Mouse (Mus musculus) cerebellum, postnatal 10 days (tissue): ENCODE results near the gene Tnfrsf17.
A peak's percentile ranks its signal among the peaks of the same experiment; 100 is the strongest.
"Not testable (repeated sequence)": the region's sequence is repeated elsewhere in the genome, so short reads cannot be mapped to it uniquely, and the experiment has no call there.

ENCODE experiments used
- DNase-seq, 2 experiments: peaks; one replicate each; pipeline ENCODE4 v3.0.0; 2021; ENCODE audit warnings: mixed read lengths in 2 of 2

The Tnfrsf17 gene

GRCm38 (mm10) chr16:11313512-11313911 is at the start of gene Tnfrsf17:
TSS of gene Tnfrsf17 (plus strand) at chr16:11313812.
- DNase-seq = no peak

GRCm38 (mm10) chr16:11266556-11266955 is 47.1 kb upstream of the Tnfrsf17 start:
- DNase-seq = no peak

- no peak for DNase-seq
Observed at GRCm38 (mm10) chr16:11269808-11270207, 43.8 kb upstream of the Tnfrsf17 start.

- DNase-seq = no peak
Observed at GRCm38 (mm10) chr16:11270642-11271041, 43.0 kb upstream of the Tnfrsf17 start.

GRCm38 (mm10) chr16:11271073-11271472 is 42.5 kb upstream of the Tnfrsf17 start:
- no peak for DNase-seq

- DNase-seq = no peak
Observed at GRCm38 (mm10) chr16:11276888-11277287, 36.7 kb upstream of the Tnfrsf17 start.

- DNase-seq = no peak
Observed at GRCm38 (mm10) chr16:11278778-11279177, 34.8 kb upstream of the Tnfrsf17 start.

GRCm38 (mm10) chr16:11282655-11283232 is 30.9 kb upstream of the Tnfrsf17 start:
- DNase-seq = peak in 1 of 2 experiments; percentile 8

GRCm38 (mm10) chr16:11284881-11285280 is 28.7 kb upstream of the Tnfrsf17 start:
- no peak for DNase-seq

- no peak for DNase-seq
Observed at GRCm38 (mm10) chr16:11285949-11286348, 27.7 kb upstream of the Tnfrsf17 start.

- DNase-seq = not testable (repeated sequence)
Observed at GRCm38 (mm10) chr16:11288873-11289272, 24.7 kb upstream of the Tnfrsf17 start.

GRCm38 (mm10) chr16:11295583-11295982 is 18.0 kb upstream of the Tnfrsf17 start:
- DNase-seq = not testable (repeated sequence)

GRCm38 (mm10) chr16:11297700-11298099 is 15.9 kb upstream of the Tnfrsf17 start:
- DNase-seq = not testable (repeated sequence)

- no peak for DNase-seq
Observed at GRCm38 (mm10) chr16:11303741-11304140, 9.9 kb upstream of the Tnfrsf17 start.

- DNase-seq = no peak
Observed at GRCm38 (mm10) chr16:11305531-11305930, 8.1 kb upstream of the Tnfrsf17 start.

GRCm38 (mm10) chr16:11315786-11316320 is 2.2 kb downstream of the Tnfrsf17 start:
- DNase-seq = no peak

- peak in 1 of 2 experiments; percentile 10 for DNase-seq
Observed at GRCm38 (mm10) chr16:11316748-11317147, 3.1 kb downstream of the Tnfrsf17 start.

GRCm38 (mm10) chr16:11317324-11317723 is 3.7 kb downstream of the Tnfrsf17 start:
- DNase-seq = no peak

GRCm38 (mm10) chr16:11322409-11323323 is 9.1 kb downstream of the Tnfrsf17 start, which contains the start of gene Snx29:
TSS of gene Snx29 (plus strand) at chr16:11322908.
- peak; percentile 99 to 100 for DNase-seq

- DNase-seq = peak in 1 of 2 experiments; percentile 35
Observed at GRCm38 (mm10) chr16:11323324-11324051, 9.9 kb downstream of the Tnfrsf17 start.

GRCm38 (mm10) chr16:11330081-11330800 is 16.6 kb downstream of the Tnfrsf17 start:
- no peak for DNase-seq

GRCm38 (mm10) chr16:11331030-11331429 is 17.4 kb downstream of the Tnfrsf17 start:
- DNase-seq = no peak
